In genomic region chr14:62249251-62249650, GRCm38 (mm10) we compare ENCODE assay signal across 23 mouse cellular contexts. TPM values are rescaled to one million over a fixed set of nuclear protein-coding genes. Genes with fewer than 3 reads are reported as not detected.
DNase-seq lines count a peak whose midpoint lies in the region; ATAC-seq and TF ChIP-seq lines count a peak whose summit lies in the region.
"Had no signal": no experiment of that assay in that cellular context is flagged by ENCODE, and none has a peak within 500 bp of the region (broad histone marks: within the 10 kb centered on the region; RNA-seq: fewer than 3 reads in every experiment).

No protein-coding gene starts in this region.

- no peak for TF ChIP-seq CTCF in liver, adult 2 months (IDR thresholded peaks at IDR 0.05; ENCODE audit: low read depth, low read length)
- TF ChIP-seq CTCF in liver, postnatal 0 days (IDR thresholded peaks at IDR 0.05; ENCODE audit: low read depth): no peak
- TF ChIP-seq CTCF in small intestine, adult 2 months (IDR thresholded peaks at IDR 0.05; ENCODE audit: extremely low read depth, insufficient read length, insufficient replicate concordance, low read depth, low read length): no peak

- peaks cover 7% of the 10 kb centered on the region for H3K4me1 ChIP-seq in liver, adult 2 months (ENCODE audit: control insufficient read depth, insufficient read depth, low read length)
- no peaks in the 10 kb centered on the region for H3K4me1 ChIP-seq in liver, postnatal 0 days (ENCODE audit: insufficient read depth)
- peaks cover 14% of the 10 kb centered on the region for H3K4me1 ChIP-seq in small intestine, adult 2 months (ENCODE audit: control insufficient read depth, insufficient read depth, insufficient read length, low read length)
- H3K4me1 ChIP-seq: forebrain, embryonic 15.5 days had no signal

- TF ChIP-seq EP300 in liver, postnatal 0 days (IDR thresholded peaks at IDR 0.05; ENCODE audit: low read depth): no peak

- no peak overlapping the region for H3K9ac ChIP-seq in liver, adult 2 months (ENCODE audit: low read depth, low read length)
- H3K9ac ChIP-seq in liver, postnatal 0 days (replicated peaks): no peak overlapping the region
- H3K9ac ChIP-seq: embryonic facial prominence, embryonic 13.5 days; forebrain, embryonic 13.5 days; forebrain, embryonic 15.5 days; forebrain, postnatal 0 days had no signal

- 0 out of 2 replicates have a peak overlapping the region, but pooled peaks have one; percentile 3 for H3K27ac ChIP-seq in liver, adult 2 months (replicated peaks; ENCODE audit: insufficient read depth, low read depth, low read length)
- H3K27ac ChIP-seq in liver, postnatal 0 days (ENCODE audit: low read depth): no peak overlapping the region
- 0 out of 2 replicates have a peak overlapping the region, but pooled peaks have one; percentile 4 for H3K27ac ChIP-seq in small intestine, adult 2 months (ENCODE audit: insufficient read depth, low read depth, low read length)
- H3K27ac ChIP-seq: embryonic facial prominence, embryonic 13.5 days; forebrain, embryonic 13.5 days; forebrain, embryonic 15.5 days had no signal

- H3K9me3 ChIP-seq in liver, postnatal 0 days (ENCODE audit: low read length): no peaks in the 10 kb centered on the region
- H3K9me3 ChIP-seq: embryonic facial prominence, embryonic 13.5 days; forebrain, embryonic 13.5 days; forebrain, embryonic 15.5 days; G1E had no signal

- H3K36me3 ChIP-seq in liver, adult 2 months (ENCODE audit: control insufficient read depth, insufficient read depth, low read length): no peaks in the 10 kb centered on the region
- no peaks in the 10 kb centered on the region for H3K36me3 ChIP-seq in liver, postnatal 0 days (replicated peaks; ENCODE audit: insufficient read depth, low read length)
- H3K36me3 ChIP-seq in small intestine, adult 2 months (ENCODE audit: control insufficient read depth, insufficient read depth, low read length): no peaks in the 10 kb centered on the region
- H3K36me3 ChIP-seq: embryonic facial prominence, embryonic 13.5 days; forebrain, embryonic 15.5 days; G1E had no signal

- H3K79me2 ChIP-seq in liver, adult 2 months (ENCODE audit: control insufficient read depth, insufficient read depth, low read length): no peaks in the 10 kb centered on the region

- H3K4me3 ChIP-seq in liver, adult 2 months (ENCODE audit: insufficient read depth, low read depth, low read length): no peak overlapping the region
- no peak overlapping the region for H3K4me3 ChIP-seq in liver, postnatal 0 days (ENCODE audit: low read depth, low read length)
- H3K4me3 ChIP-seq in small intestine, adult 2 months (ENCODE audit: low read depth, low read length): no peak overlapping the region
- H3K4me3 ChIP-seq: embryonic facial prominence, embryonic 13.5 days; forebrain, embryonic 13.5 days; forebrain, embryonic 15.5 days had no signal

- no peak for ATAC-seq in liver, postnatal 0 days
- ATAC-seq: activated CD4-positive, CD25-positive, alpha-beta regulatory T cell, adult 4 months; CD4-positive, CD25-positive, alpha-beta regulatory T cell, adult 4 months; forebrain, embryonic 13.5 days; forebrain, embryonic 15.5 days; forebrain, postnatal 0 days; Patski had no signal

- H3K4me2 ChIP-seq in liver, postnatal 0 days (ENCODE audit: low read depth, low read length): no peak overlapping the region
- H3K4me2 ChIP-seq: embryonic facial prominence, embryonic 13.5 days; forebrain, embryonic 13.5 days; forebrain, embryonic 15.5 days had no signal

- 19% methylated on average over 2 of the region's 2 CpGs for WGBS in liver, adult 2 months
- 75% methylated on average over 2 of the region's 2 CpGs for WGBS in liver, postnatal 0 days (ENCODE audit: insufficient replicate concordance)
- WGBS in small intestine, adult 2 months: 71% methylated on average over 2 of the region's 2 CpGs

- no peak for TF ChIP-seq POLR2A in liver, adult 2 months (IDR thresholded peaks at IDR 0.05; ENCODE audit: extremely low read depth, insufficient read depth, low read length)
- TF ChIP-seq POLR2A in small intestine, adult 2 months (IDR thresholded peaks at IDR 0.05; ENCODE audit: low read depth, low read length): no peak

- intact Hi-C loops in left cerebral cortex, postnatal 10 days (cut with DNase I): no loop called here

- no peaks in the 10 kb centered on the region for H3K27me3 ChIP-seq in liver, adult 2 months (ENCODE audit: control insufficient read depth, insufficient read depth, low read length)
- H3K27me3 ChIP-seq in liver, postnatal 0 days (ENCODE audit: insufficient read depth, low read length): no peaks in the 10 kb centered on the region
- no peaks in the 10 kb centered on the region for H3K27me3 ChIP-seq in small intestine, adult 2 months (ENCODE audit: control insufficient read depth, insufficient read depth, low read length)
- H3K27me3 ChIP-seq: CH12.LX; embryonic facial prominence, embryonic 13.5 days; forebrain, embryonic 13.5 days; forebrain, embryonic 15.5 days; Patski had no signal

- peak; percentile 95 for DNase-seq in liver, adult 2 months (ENCODE audit: extremely low read depth, low read depth, low spot score)
- no peak for DNase-seq in liver, postnatal 0 days
- peak; percentile 9 for DNase-seq in 416B (ENCODE audit: low read depth)
- no peak for DNase-seq in left cerebral cortex, postnatal 10 days (ENCODE audit: extremely low spot score in 1 of 2, low spot score in 2 of 2)
- DNase-seq: adrenal gland, adult 8-10 months; B cell, adult 2 months; cerebellum, adult 11-12 months; cerebellum, adult 2 months; cerebellum, adult 9-10 months; cerebellum, postnatal 25 days; forebrain, postnatal 0 days had no signal

RNA-seq across cellular contexts. Expression of gene Rnaseh2b, which starts 43.1 kb away (rescaled TPM):
- 5.6 and 5.9 TPM in 2 replicates for total RNA-seq in liver, adult 2 months (2014; rRNA removed)
- polyA plus RNA-seq in liver, adult 2 months (2012; rRNA removed): 0.85 and 1.3 TPM in 2 replicates
- 40.2 and 40.8 TPM in 2 replicates for polyA plus RNA-seq in liver, postnatal 0 days (2015; fragmentation: Nextera tagmentation; extraction: Ambion mirVana)
- polyA plus RNA-seq in small intestine, adult 2 months (2012; rRNA removed): 0.48 and 0.65 TPM in 2 replicates
- total RNA-seq in left cerebral cortex, postnatal 10 days (2021): 10 to 100 TPM; 17.4 to 18.9 TPM

RNA-seq across cellular contexts. Expression of gene Dleu7, which starts 43.6 kb away (rescaled TPM):
- 0.20 TPM in 1 of 2 replicates, not detected in the other for total RNA-seq in liver, adult 2 months (2014; rRNA removed)
- polyA plus RNA-seq in liver, adult 2 months (2012; rRNA removed): 0.05 TPM in 1 of 2 replicates, not detected in the other
- polyA plus RNA-seq in liver, postnatal 0 days (2015; fragmentation: Nextera tagmentation; extraction: Ambion mirVana): 0.08 and 0.15 TPM in 2 replicates
- polyA plus RNA-seq in small intestine, adult 2 months (2012; rRNA removed): 0.39 and 0.41 TPM in 2 replicates
- total RNA-seq in left cerebral cortex, postnatal 10 days (2021): 10 to 100 TPM; 12.5 to 12.8 TPM
- total RNA-seq: adrenal gland, adult 18-20 months; adrenal gland, postnatal 14 days; adrenal gland, postnatal 36 days; CH12.LX; G1E had no signal
- polyA plus RNA-seq: activated CD4-positive, CD25-positive, alpha-beta regulatory T cell, adult 4 months; CD4-positive, CD25-positive, alpha-beta regulatory T cell, adult 4 months; G1E had no signal

Comparison
In these comparisons a context has a peak if more than half of its experiments do, and no peak if none do; other contexts are left out.
1. DNase-seq: peak in liver, adult 2 months (single experiment) and 416B (single experiment); none in liver, postnatal 0 days (single experiment) and left cerebral cortex, postnatal 10 days (0 of 2).
2. RNA of gene Rnaseh2b, which starts 43.1 kb away (polyA plus RNA-seq): 40.2 to 40.8 TPM in liver, postnatal 0 days; 0.85 to 1.3 TPM in liver, adult 2 months and 0.48 to 0.65 TPM in small intestine, adult 2 months; every median in the first group is over 10 times any median in the second.